Mouse (Mus musculus): Measurements from ENCODE around the gene Fam47e. TPM values are rescaled to one million over a fixed set of nuclear protein-coding genes. Genes with fewer than 3 reads are reported as not detected.

Fam47e gene
- total RNA-seq, 2 experiments from 2014 or later, result not detected

GRCm38 (mm10) chr5:92602691-92603690 is 48.1 kb downstream of the Fam47e start, which contains the start of gene Stbd1:
Gene Stbd1, plus strand, starts transcription at chr5:92603041.
- peak; percentile 63 for DNase-seq (ENCODE audit: low spot score)

DNA sequence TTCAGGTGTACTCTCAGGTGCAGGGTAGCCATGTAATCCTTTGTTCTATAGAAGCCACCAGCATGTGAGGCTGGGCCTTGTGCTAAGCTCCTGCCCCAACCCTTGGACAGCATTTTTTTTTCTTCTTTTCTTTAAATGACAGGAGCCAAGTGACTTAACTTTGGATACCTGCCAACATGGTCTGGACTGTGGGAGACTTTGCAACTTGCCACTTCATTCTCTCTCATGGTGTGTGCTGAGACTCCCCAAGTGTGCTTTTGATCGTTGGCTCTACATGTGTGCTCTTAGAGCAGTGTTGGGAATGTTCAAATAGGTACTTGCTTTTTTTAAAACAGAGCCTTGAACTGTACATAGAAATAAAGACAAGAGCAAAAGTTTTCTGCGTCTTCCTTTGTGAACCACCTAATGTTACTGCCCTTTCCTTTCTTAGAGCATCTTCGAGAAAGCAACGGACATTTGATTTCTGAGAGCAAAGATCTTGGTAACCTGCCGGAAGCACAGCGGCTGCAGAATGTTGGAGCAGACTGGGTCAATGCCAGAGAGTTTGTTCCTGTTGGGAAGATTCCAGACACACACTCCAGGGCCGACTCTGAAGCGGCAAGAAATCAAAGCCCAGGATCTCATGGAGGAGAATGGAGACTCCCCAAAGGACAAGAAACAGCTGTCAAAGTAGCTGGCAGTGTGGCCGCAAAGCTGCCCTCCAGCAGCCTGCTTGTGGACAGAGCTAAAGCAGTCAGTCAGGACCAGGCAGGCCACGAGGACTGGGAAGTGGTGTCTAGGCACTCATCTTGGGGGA is 49.8 kb downstream of the Fam47e start:
- DNase-seq (ENCODE audit: low spot score), result peak; percentile 32

DNA sequence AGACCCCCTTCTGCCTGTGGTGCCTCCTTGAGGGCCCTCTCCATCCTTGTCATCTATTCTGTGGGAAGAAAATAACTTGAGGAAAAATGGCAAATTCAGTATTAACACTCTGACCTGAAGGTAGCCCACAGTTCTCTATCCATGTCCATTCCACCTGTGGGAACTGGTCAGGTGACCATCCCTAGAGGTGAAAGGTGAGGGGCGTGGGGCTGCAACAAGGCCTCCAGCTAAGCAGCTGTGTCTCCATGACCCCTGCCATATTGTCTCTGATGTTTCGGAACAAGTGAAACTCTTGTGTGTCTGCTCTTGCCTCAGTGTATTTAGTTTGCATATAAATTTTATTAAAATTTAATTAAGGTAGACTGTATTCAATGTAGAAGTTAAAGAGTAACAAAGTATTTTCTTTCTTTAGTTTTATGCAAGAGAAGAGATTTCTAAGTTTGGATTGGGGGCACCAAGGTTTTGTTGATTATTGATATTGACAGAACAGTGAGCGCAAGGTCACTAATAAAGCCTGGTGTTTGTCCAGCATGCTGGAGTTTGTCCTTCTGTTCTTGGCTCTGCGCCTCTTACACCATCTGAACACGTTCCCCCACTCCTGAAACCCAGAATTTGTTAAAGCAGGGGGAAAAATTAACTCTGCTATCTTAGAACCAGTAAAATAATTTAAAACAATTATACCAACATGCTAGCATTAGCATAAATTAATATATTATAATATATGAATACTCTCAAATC is 52.8 kb downstream of the Fam47e start:
- no peak for DNase-seq (ENCODE audit: low spot score)

DNA sequence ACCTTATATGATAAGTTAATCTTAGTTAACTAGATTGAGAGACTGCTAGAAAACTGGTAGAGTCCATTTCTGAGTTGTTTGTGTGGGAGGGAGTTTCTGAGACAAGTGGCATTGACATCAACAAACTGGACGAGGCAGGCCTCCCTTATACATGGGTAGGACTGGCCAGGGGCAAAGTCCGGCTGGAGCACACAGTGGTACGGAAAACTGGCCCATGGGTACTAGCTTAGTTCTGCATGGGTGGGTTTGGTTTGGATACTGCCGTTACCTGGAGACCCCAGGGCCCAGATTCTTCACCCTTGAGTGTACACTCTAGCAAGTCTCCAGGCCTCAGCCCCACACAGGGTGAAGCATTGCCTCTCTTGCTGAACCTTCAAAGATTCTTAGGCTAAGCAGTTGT is 57.9 kb downstream of the Fam47e start:
- DNase-seq (ENCODE audit: low spot score), result no peak

- DNase-seq (ENCODE audit: low spot score), result no peak
Observed at GRCm38 (mm10) chr5:92621883-92622282, 67.0 kb downstream of the Fam47e start.

DNA sequence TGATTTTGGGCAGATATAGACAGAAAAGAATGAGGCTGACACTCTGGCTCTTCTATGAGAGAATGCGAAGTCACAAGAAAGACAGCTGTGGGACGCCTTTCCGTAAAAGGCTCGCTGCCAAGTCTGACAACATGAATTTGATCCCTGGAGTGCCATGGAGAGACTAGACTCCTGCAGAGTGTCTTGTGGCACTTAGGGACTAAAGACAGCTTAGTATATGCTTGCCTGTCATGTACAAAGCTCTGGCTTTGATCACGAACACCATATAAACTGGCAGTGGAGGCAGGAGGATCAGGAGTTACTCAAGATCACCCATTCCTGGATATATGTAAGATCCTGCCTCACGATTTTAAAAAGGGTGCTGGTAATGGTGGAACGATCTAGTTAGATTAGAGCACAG is 73.0 kb downstream of the Fam47e start:
- peak; percentile 64 for DNase-seq (ENCODE audit: low spot score)

DNA sequence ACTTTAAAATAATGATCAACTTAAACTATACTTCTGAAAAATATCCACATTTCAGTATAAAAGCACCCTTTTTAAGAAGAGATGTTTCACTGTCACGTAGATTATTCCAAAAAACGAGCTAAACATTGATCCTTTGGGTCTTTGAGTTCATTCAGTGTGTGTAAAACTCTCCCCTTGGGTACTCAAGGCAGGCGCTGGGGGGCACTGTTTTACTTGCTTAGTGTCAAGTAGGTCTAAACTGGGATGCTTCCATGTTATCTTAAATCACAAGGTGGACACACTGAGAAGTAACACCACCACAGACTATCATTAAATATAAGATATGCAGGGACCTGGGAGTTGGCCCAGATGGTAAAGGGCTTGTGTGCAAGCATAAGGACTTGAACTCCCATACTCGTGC is 78.7 kb downstream of the Fam47e start:
- no peak for DNase-seq (ENCODE audit: low spot score)

DNA sequence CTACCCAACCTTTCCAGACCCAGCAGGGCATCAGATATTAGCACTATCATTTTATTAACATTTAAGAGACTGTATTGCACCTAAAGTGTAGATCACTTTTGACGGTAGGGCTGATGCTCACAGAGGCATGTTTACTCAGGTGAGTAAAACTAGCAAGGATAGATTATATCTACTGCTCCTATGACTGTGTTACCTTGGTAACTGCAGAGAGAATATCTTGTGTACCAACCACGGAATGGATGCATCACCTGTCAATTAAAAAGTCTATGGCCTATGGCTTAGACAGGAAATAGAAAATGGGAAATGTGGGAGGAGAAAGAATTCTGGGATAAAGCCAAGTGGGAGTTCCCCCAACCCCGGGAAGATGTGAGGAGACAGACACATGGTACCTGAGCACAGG is 80.0 kb downstream of the Fam47e start:
- DNase-seq (ENCODE audit: low spot score), result no peak

DNA sequence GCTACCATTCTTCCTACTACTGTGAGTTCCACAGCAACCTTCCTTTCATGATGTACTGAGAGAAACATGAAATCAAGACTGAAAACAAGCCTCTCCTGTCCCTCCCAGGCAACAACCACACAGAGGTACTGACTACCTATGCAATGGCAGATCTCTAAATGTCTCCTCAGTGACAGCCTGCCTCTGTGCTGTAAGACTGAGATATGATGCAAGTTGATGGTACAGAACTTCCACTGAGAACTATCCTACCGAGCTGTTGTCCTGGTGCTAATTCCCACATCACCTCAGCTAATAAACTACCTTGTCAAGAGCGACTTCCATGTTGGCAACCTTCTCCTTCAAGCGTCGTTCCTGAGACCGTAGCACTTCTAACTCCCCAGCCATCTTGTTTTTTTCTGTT is 81.0 kb downstream of the Fam47e start:
- DNase-seq (ENCODE audit: low spot score), result no peak

GRCm38 (mm10) chr5:92640861-92641260 is 86.0 kb downstream of the Fam47e start:
- DNase-seq (ENCODE audit: low spot score), result no peak

Other genes with a start within 250 kb of the Fam47e start
- 10 to 100 TPM; 15.8 to 17.4 TPM for gene Sdad1, start 244.6 kb upstream of the Fam47e start, total RNA-seq (2021)
- under 1 TPM; 0.30 to 0.36 TPM for gene Cxcl9, start 227.0 kb upstream of the Fam47e start, total RNA-seq (2021)
- 100 to 1,000 TPM; 378 to 469 TPM for gene Art3, start 223.2 kb upstream of the Fam47e start, total RNA-seq (2021)
- gene Cxcl10, start 206.2 kb upstream of the Fam47e start, total RNA-seq (2021), result under 1 TPM in 1 of 2 experiments, not detected in 1; 0.47 TPM
- 10 to 100 TPM; 11.5 to 12.0 TPM for gene Nup54, start 119.8 kb upstream of the Fam47e start, total RNA-seq (2021)
- gene Scarb2, start 48.2 kb upstream of the Fam47e start, total RNA-seq (2021), result 10 to 100 TPM; 69.6 to 72.5 TPM
- gene Stbd1, start 48.0 kb downstream of the Fam47e start, total RNA-seq (2021), result 10 to 100 TPM; 38.4 to 40.8 TPM
- 1 to 10 TPM in 1 of 2 experiments, under 1 TPM in 1; 0.43 to 1.2 TPM for gene Ccdc158, start 120.2 kb downstream of the Fam47e start, total RNA-seq (2021)
- gene Shroom3, start 128.4 kb downstream of the Fam47e start, total RNA-seq (2021), result 1 to 10 TPM in 1 of 2 experiments, under 1 TPM in 1; 0.50 to 1.6 TPM